Mouse (Mus musculus): ENCODE results near the gene Ndrg4. TPM values are rescaled to one million over a fixed set of nuclear protein-coding genes. Genes with fewer than 3 reads are reported as not detected.

Gene Ndrg4
- polyA plus RNA-seq, 1 experiment from 2014 or later, result 87.3 TPM

DNA sequence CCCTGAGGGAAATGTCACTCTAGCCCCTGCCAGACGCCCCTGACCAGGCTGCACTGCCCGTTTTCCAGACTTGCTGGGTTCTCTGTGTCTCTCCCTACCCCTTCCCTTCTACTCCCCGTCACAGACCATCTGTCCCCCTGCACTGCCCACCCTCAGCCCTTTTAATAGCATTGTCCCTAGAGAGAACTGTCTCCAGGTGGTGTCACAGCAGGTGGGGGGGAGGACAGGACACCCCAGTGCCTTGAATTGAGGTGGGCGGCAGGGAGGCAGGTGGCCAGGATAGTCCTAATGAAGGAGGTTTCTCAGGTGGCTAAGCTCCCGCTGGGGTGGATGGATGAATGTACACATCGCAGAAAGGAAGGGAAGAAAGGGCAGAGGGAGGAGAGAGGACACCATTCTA, 17.9 kb downstream of the Ndrg4 start:
- H3K9me3 ChIP-seq (ENCODE audit: control insufficient read depth, low read length), result no peaks in the 10 kb centered on the region
- H3K4me2 ChIP-seq (ENCODE audit: low read depth), result no peak overlapping the region
- DNase-seq (ENCODE audit: low spot score) (no peak), ATAC-seq (ENCODE audit: insufficient read depth, low FRiP score, low TSS enrichment) (no peak)
- WGBS, result 12% methylated on average over 6 of the region's 6 CpGs
- H3K27ac ChIP-seq (ENCODE audit: low read depth, low read length), result no peak overlapping the region
- no peaks in the 10 kb centered on the region for H3K36me3 ChIP-seq (ENCODE audit: control insufficient read depth, insufficient read depth, low read length)
- 0 out of 2 replicates have a peak, but pooled peaks cover 5% of the 10 kb centered on the region for H3K27me3 ChIP-seq (ENCODE audit: control insufficient read depth, insufficient read depth, low read length)
- 0 out of 2 replicates have a peak, but pooled peaks cover 2% of the 10 kb centered on the region for H3K4me1 ChIP-seq (ENCODE audit: control insufficient read depth, insufficient read depth, low read length)
- no peak overlapping the region for H3K9ac ChIP-seq (ENCODE audit: low read length)
- no peak overlapping the region for H3K4me3 ChIP-seq (ENCODE audit: low read depth, low read length)

DNA sequence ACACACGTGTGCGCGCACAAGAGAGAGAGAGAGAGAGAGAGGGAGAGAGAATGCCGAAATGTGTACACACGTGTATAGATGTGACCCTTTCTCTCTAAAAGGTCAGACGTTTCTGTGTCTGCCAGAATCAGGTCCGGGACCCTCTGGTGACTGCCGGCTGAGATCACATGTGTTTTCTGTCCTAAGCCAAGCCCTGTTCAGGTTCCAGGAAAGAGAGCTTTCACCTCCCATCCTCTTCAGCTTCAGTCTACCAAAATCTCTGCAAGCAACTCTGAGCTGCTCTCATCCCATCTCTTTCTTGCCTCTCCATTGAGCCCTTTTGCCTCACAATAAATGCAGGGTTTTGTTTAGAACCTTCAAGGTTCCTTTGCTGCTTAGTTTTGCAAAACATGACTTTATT, 19.9 kb downstream of the Ndrg4 start:
- WGBS, result 70% methylated on average over 8 of the region's 8 CpGs
- H3K9ac ChIP-seq (ENCODE audit: low read length), result no peak overlapping the region
- H3K4me2 ChIP-seq (ENCODE audit: low read depth), result no peak overlapping the region
- H3K9me3 ChIP-seq (ENCODE audit: control insufficient read depth, low read length), result no peaks in the 10 kb centered on the region
- no peak for ATAC-seq (ENCODE audit: insufficient read depth, low FRiP score, low TSS enrichment)
- no peak overlapping the region for H3K4me3 ChIP-seq (ENCODE audit: low read depth, low read length)
- 0 out of 2 replicates have a peak, but pooled peaks cover 2% of the 10 kb centered on the region for H3K4me1 ChIP-seq (ENCODE audit: control insufficient read depth, insufficient read depth, low read length)
- DNase-seq (ENCODE audit: low spot score), result no peak
- 0 out of 2 replicates have a peak, but pooled peaks cover 5% of the 10 kb centered on the region for H3K27me3 ChIP-seq (ENCODE audit: control insufficient read depth, insufficient read depth, low read length)
- no peak overlapping the region for H3K27ac ChIP-seq (ENCODE audit: low read depth, low read length)
- no peaks in the 10 kb centered on the region for H3K36me3 ChIP-seq (ENCODE audit: control insufficient read depth, insufficient read depth, low read length)

DNA sequence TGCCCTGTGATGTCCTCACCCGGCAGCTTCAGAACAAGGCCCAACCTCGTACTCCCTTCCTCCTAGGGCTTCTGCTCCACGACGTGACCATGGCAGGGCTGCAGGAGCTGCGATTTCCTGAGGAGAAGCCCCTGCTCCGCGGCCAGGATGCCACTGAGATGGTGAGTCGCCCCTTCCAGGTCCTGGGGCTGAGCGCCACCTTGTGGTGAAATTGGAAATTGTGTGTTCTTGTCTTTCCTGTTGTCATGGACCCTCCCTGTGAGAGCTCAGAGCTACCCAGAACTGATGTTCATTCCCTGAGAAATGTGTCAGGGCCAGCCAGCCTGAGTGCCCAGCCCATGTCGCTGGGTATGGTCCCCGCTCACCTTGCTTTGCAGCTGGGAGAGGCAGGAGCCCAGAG, 20.3 kb downstream of the Ndrg4 start:
- ATAC-seq (ENCODE audit: insufficient read depth, low FRiP score, low TSS enrichment) (peak; percentile 42), DNase-seq (ENCODE audit: low spot score) (peak; percentile 89)
- Histone ChIP-seq H3K4me1 (ENCODE audit: control insufficient read depth, insufficient read depth, low read length) (0 out of 2 replicates have a peak, but pooled peaks cover 3% of the 10 kb centered on the region), H3K36me3 (ENCODE audit: control insufficient read depth, insufficient read depth, low read length) (no peaks in the 10 kb centered on the region), H3K4me2 (ENCODE audit: low read depth) (no peak overlapping the region), H3K9ac (ENCODE audit: low read length) (no peak overlapping the region), H3K27me3 (ENCODE audit: control insufficient read depth, insufficient read depth, low read length) (0 out of 2 replicates have a peak, but pooled peaks cover 5% of the 10 kb centered on the region), H3K9me3 (ENCODE audit: control insufficient read depth, low read length) (no peaks in the 10 kb centered on the region), H3K4me3 (ENCODE audit: low read depth, low read length) (no peak overlapping the region), H3K27ac (ENCODE audit: low read depth, low read length) (no peak overlapping the region)
- 2% methylated on average over 11 of the region's 11 CpGs for WGBS

DNA sequence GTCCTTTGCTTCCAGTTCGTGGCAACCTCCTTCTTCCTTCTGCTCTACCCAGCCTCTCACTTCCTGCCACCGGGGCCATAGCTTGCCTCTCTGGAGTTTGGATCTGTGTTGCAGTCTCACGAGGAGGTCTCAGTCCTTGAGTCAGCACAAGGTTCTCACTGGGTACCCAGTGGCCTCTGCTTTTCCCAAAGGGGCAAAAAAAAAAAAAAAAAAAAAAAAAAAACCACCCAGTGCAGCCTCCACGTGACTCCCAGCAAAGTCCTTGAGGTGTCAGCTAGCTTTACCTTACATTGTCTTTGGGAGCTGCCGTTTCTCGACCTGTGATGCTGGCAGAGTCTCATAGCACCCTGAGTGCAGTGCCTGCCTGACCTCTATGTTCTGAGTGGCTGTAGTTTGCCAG, 21.4 kb downstream of the Ndrg4 start:
- Histone ChIP-seq H3K4me3 (ENCODE audit: low read depth, low read length) (no peak overlapping the region), H3K27me3 (ENCODE audit: control insufficient read depth, insufficient read depth, low read length) (0 out of 2 replicates have a peak, but pooled peaks cover 5% of the 10 kb centered on the region), H3K9me3 (ENCODE audit: control insufficient read depth, low read length) (no peaks in the 10 kb centered on the region), H3K9ac (ENCODE audit: low read length) (no peak overlapping the region), H3K4me2 (ENCODE audit: low read depth) (no peak overlapping the region), H3K4me1 (ENCODE audit: control insufficient read depth, insufficient read depth, low read length) (0 out of 2 replicates have a peak, but pooled peaks cover 6% of the 10 kb centered on the region), H3K36me3 (ENCODE audit: control insufficient read depth, insufficient read depth, low read length) (no peaks in the 10 kb centered on the region), H3K27ac (ENCODE audit: low read depth, low read length) (no peak overlapping the region)
- no peak for DNase-seq (ENCODE audit: low spot score)
- ATAC-seq (ENCODE audit: insufficient read depth, low FRiP score, low TSS enrichment), result no peak
- 58% methylated on average over 6 of the region's 6 CpGs for WGBS

DNA sequence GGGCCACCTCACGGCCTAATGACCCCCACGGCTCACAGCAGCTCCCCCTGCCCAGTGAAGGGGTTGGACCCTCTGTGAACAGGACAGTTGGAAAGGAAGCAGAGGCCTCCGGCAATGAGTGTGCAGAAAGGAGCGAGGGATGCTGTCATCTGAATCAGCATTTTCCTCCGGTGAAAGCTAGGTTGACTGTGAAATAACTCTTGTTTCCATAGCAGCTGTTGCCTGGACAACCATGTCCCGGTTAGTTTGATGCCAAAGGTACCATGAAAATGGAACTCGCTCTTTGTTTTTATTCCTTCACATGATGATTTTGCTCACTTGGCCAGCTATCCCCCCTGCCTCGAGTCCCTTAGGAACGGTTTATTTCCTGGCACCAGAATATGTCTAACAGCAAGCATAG, 23.5 kb downstream of the Ndrg4 start:
- ATAC-seq (ENCODE audit: insufficient read depth, low FRiP score, low TSS enrichment), result no peak
- Histone ChIP-seq H3K27me3 (ENCODE audit: control insufficient read depth, insufficient read depth, low read length) (0 out of 2 replicates have a peak, but pooled peaks cover 5% of the 10 kb centered on the region), H3K4me1 (ENCODE audit: control insufficient read depth, insufficient read depth, low read length) (peaks cover 11% of the 10 kb centered on the region; the same call in 1 of the 2 replicates), H3K9me3 (ENCODE audit: control insufficient read depth, low read length) (no peaks in the 10 kb centered on the region), H3K9ac (ENCODE audit: low read length) (no peak overlapping the region), H3K4me2 (ENCODE audit: low read depth) (no peak overlapping the region), H3K36me3 (ENCODE audit: control insufficient read depth, insufficient read depth, low read length) (no peaks in the 10 kb centered on the region), H3K27ac (ENCODE audit: low read depth, low read length) (no peak overlapping the region), H3K4me3 (ENCODE audit: low read depth, low read length) (no peak overlapping the region)
- WGBS, result 55% methylated on average over 9 of the region's 9 CpGs
- DNase-seq (ENCODE audit: low spot score), result peak; percentile 31

DNA sequence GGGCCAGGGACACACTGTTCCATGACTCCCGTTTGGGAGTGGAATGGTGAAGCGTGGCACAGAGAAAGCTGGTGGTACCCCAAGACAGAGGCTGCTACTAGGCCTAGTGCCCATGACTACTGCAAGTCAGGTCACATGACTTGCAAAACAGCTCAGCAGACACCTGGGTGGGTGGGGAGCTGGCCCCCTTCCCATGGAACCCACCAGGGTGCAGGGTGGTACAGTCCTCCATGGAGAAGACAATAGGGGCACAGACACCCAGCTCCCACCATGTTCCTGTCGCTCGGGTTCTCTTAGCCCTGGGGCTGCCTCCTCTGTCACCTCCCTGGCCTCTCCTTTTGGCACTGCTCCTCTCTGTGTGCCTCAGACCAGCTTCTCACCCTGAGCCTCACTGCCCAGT, 25.0 kb downstream of the Ndrg4 start:
- H3K9ac ChIP-seq (ENCODE audit: low read length), result no peak overlapping the region
- no peaks in the 10 kb centered on the region for H3K36me3 ChIP-seq (ENCODE audit: control insufficient read depth, insufficient read depth, low read length)
- H3K4me2 ChIP-seq (ENCODE audit: low read depth), result no peak overlapping the region
- H3K27me3 ChIP-seq (ENCODE audit: control insufficient read depth, insufficient read depth, low read length), result 0 out of 2 replicates have a peak, but pooled peaks cover 2% of the 10 kb centered on the region
- no peak overlapping the region for H3K27ac ChIP-seq (ENCODE audit: low read depth, low read length)
- WGBS, result 79% methylated on average over 4 of the region's 4 CpGs
- ATAC-seq (ENCODE audit: insufficient read depth, low FRiP score, low TSS enrichment) (no peak), DNase-seq (ENCODE audit: low spot score) (no peak)
- H3K9me3 ChIP-seq (ENCODE audit: control insufficient read depth, low read length), result no peaks in the 10 kb centered on the region
- no peak overlapping the region for H3K4me3 ChIP-seq (ENCODE audit: low read depth, low read length)
- H3K4me1 ChIP-seq (ENCODE audit: control insufficient read depth, insufficient read depth, low read length), result peaks cover 11% of the 10 kb centered on the region; the same call in 1 of the 2 replicates

DNA sequence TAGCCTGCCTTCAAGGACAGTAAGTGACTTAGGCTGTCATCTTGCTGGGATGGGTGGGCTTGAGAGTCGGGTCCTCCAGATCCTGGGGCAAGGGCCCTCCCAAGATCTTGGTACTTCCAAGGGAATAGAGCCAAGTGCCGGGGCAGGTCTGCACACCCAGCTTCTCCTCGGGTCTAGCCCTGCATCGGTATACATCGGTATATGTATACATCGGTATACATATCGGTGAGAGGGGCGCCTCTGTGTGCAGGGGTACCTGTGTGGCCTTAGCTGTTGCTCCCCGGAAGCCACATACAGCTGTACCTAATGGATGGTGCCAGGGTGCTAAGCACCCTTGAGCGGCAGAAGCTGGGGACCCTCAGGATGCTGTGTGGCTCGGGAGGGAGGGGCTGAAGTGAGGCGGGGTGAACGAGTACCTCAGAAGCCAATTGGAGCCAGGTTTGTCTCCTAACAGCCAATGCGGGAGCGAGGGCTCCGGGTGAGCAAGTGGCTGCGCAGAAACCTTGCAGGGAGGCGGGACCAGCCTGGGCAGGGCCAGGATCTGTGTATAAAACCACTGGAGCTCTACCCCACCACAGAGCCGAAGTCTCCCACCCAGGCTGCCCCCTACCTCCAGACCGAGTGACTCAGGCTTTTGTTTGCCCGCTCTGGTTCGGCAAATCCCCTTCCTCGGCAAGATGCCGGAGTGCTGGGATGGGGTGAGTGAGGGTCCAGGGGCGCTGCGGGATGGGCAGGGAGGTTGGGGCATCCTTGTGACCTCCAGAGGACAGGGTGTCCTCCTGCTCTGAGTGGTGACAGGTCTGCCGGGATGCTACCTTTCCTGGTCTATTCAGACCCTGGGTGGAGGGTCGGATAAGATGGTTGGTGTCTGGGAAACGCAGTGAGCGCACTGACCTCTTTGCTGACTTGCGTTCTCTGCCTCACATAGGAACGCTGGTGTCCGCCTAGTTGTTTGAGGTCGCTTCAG, 26.0 kb downstream of the Ndrg4 start:
- Histone ChIP-seq H3K9me3 (ENCODE audit: control insufficient read depth, low read length) (no peaks in the 10 kb centered on the region), H3K36me3 (ENCODE audit: control insufficient read depth, insufficient read depth, low read length) (no peaks in the 10 kb centered on the region), H3K27me3 (ENCODE audit: control insufficient read depth, insufficient read depth, low read length) (0 out of 2 replicates have a peak, but pooled peaks cover 2% of the 10 kb centered on the region), H3K4me1 (ENCODE audit: control insufficient read depth, insufficient read depth, low read length) (peaks cover 11% of the 10 kb centered on the region; the same call in 1 of the 2 replicates), H3K4me3 (ENCODE audit: low read depth, low read length) (peak overlapping the region; percentile 66), H3K27ac (ENCODE audit: low read depth, low read length) (0 out of 2 replicates have a peak overlapping the region, but pooled peaks have one; percentile 39), H3K9ac (ENCODE audit: low read length) (peak overlapping the region; percentile 53), H3K4me2 (ENCODE audit: low read depth) (peak overlapping the region; percentile 92)
- WGBS, result 4% methylated on average over 34 of the region's 34 CpGs
- DNase-seq (ENCODE audit: low spot score) (peak; percentile 91), ATAC-seq (ENCODE audit: insufficient read depth, low FRiP score, low TSS enrichment) (peak; percentile 95)

DNA sequence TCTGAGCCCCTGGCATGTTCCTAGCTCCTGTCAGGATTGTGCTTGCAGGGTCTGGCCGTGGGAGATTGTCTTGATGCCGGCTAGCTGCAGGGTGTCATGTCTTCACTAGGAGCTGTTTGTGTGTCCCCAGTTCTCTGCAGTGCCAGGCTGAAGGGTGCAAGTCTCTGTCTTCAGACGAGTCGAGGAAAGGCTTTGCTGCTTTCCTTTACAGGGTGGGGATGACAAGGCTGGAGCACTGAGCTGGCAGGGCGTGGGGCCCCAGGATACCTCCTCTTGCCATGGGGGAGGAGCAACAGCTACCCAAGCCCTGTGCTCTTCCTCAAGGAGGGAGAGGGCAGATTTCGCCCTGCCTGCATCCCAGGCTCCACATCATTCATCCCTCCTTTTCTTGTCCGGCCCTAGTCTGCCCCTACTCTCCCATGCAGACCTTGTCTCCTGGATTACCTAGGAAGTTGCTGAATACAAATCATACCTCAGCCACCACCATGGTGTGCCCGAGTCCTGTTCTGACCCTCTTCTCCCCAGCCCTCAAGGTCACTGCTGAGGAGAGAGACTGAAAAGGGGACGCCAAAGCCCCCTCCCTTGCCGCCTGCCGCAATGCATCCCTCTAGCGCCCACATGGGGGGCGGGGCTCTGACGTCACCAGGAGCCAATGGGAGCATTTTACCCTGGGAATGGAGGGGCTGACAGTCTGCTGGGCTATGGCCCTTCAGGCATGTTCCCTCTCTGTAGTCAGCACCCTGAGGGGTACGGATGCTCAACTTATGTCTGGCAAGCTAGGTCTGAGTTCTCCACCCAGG, 26.9 kb downstream of the Ndrg4 start:
- H3K9me3 ChIP-seq (ENCODE audit: control insufficient read depth, low read length), result no peaks in the 10 kb centered on the region
- peak overlapping the region; percentile 92 for H3K4me2 ChIP-seq (ENCODE audit: low read depth)
- H3K27ac ChIP-seq (ENCODE audit: low read depth, low read length), result 0 out of 2 replicates have a peak overlapping the region, but pooled peaks have one; percentile 27
- WGBS, result 4% methylated on average over 15 of the region's 15 CpGs
- H3K27me3 ChIP-seq (ENCODE audit: control insufficient read depth, insufficient read depth, low read length), result no peaks in the 10 kb centered on the region
- DNase-seq (ENCODE audit: low spot score) (peak; percentile 87), ATAC-seq (ENCODE audit: insufficient read depth, low FRiP score, low TSS enrichment) (peak; percentile 42)
- peak overlapping the region; percentile 53 for H3K9ac ChIP-seq (ENCODE audit: low read length)
- peaks cover 11% of the 10 kb centered on the region; the same call in 1 of the 2 replicates for H3K4me1 ChIP-seq (ENCODE audit: control insufficient read depth, insufficient read depth, low read length)
- H3K36me3 ChIP-seq (ENCODE audit: control insufficient read depth, insufficient read depth, low read length), result no peaks in the 10 kb centered on the region
- peak overlapping the region; percentile 66 for H3K4me3 ChIP-seq (ENCODE audit: low read depth, low read length)
